Mouse (Mus musculus) CH12.LX (cell line): ENCODE measurements around the gene Zc3hc1. TPM values are rescaled to one million over a fixed set of nuclear protein-coding genes. Genes with fewer than 3 reads are reported as not detected.
A peak's percentile ranks its signal among the peaks of the same experiment; 100 is the strongest.

Experiments
- DNase-seq: peaks from one replicate; pipeline ENCODE4 v3.0.0-alpha.2; 2013; ENCODE audit errors: extremely low read depth
- H3K27ac ChIP-seq: 2 replicates; pipeline ENCODE4 v1.5.1; 2012; ENCODE audit warnings: low read depth, mild to moderate bottlenecking, control low read depth, moderate library complexity; ENCODE audit not compliant: insufficient read depth
- H3K27me3 ChIP-seq: replicated peaks from 2 replicates; pipeline ENCODE3; 2012; ENCODE audit warnings: inconsistent platforms
- H3K36me3 ChIP-seq, 2 experiments: replicated peaks in 1 of 2; 2 replicates each; pipeline versions ENCODE3 to v1.6.1; 2012; ENCODE audit warnings: inconsistent platforms in 1 of 2, low read length in 1 of 2, mild to moderate bottlenecking in 1 of 2, mixed read lengths in 1 of 2, moderate library complexity in 1 of 2; ENCODE audit not compliant: control insufficient read depth in 1 of 2, insufficient read depth in 1 of 2
- H3K4me1 ChIP-seq, 2 experiments: 2 replicates each; pipeline ENCODE4 v1.6.1; 2012; ENCODE audit warnings: inconsistent platforms in 1 of 2, moderate library complexity in 1 of 2; ENCODE audit not compliant: insufficient read depth in 2 of 2, control insufficient read depth in 1 of 2
- H3K4me2 ChIP-seq: 2 replicates; pipeline ENCODE4 v1.6.1; 2012; ENCODE audit warnings: low read depth, mild to moderate bottlenecking, control low read depth; ENCODE audit not compliant: poor library complexity, insufficient read depth, severe bottlenecking
- H3K4me3 ChIP-seq, 3 experiments: fragments of 150-350 bp in 1 of 3; sonication (generic) in 1 of 3; replicated peaks in 1 of 3; 2 replicates each; pipeline versions ENCODE3 to v1.5.1; 2011 to 2012; ENCODE audit warnings: low read depth in 2 of 3, low read length in 2 of 3, mild to moderate bottlenecking in 2 of 3, moderate library complexity in 2 of 3, control low read depth in 1 of 3, improper control_type of control experiment in 1 of 3, inconsistent platforms in 1 of 3, mixed read lengths in 1 of 3; ENCODE audit not compliant: poor library complexity in 1 of 3
- H3K79me2 ChIP-seq: replicated peaks from 2 replicates; pipeline ENCODE4 v1.6.1; 2012; ENCODE audit warnings: mild to moderate bottlenecking, moderate library complexity; ENCODE audit not compliant: control insufficient read depth, poor library complexity, insufficient read depth, severe bottlenecking; ENCODE audit errors: extremely low read depth
- H3K9ac ChIP-seq: 2 replicates; pipeline ENCODE4 v1.6.1; 2012; ENCODE audit warnings: low read depth, mild to moderate bottlenecking, control low read depth, moderate library complexity; ENCODE audit not compliant: insufficient read depth
- H3K9me3 ChIP-seq: replicated peaks from 2 replicates; pipeline ENCODE3; 2012; ENCODE audit warnings: low read length, inconsistent platforms, mixed read lengths
- CHD2 ChIP-seq: IDR thresholded peaks from 2 replicates; pipeline ENCODE4 v1.6.1; 2011; ENCODE audit warnings: low read length, improper control_type of control experiment
- EP300 ChIP-seq: IDR thresholded peaks from 2 replicates; pipeline ENCODE4 v1.6.1; 2011; ENCODE audit warnings: low read length, improper control_type of control experiment
- GABPA ChIP-seq: IDR thresholded peaks from 2 replicates; pipeline ENCODE4 v1.6.1; 2012; ENCODE audit warnings: low read depth, low read length, improper control_type of control experiment, inconsistent platforms; ENCODE audit not compliant: insufficient replicate concordance
- JUND ChIP-seq: conservative IDR thresholded peaks from 2 replicates; pipeline ENCODE4 v1.6.1; 2011; ENCODE audit warnings: low read depth, low read length, improper control_type of control experiment
- MAZ ChIP-seq: IDR thresholded peaks from 2 replicates; pipeline ENCODE4 v1.6.1; 2012; ENCODE audit warnings: low read depth, mild to moderate bottlenecking, inconsistent platforms, low read length, improper control_type of control experiment, moderate library complexity
- MYC ChIP-seq: IDR thresholded peaks from 2 replicates; pipeline ENCODE4 v1.6.1; 2011; ENCODE audit warnings: low read depth, mild to moderate bottlenecking, improper control_type of control experiment, low read length
- NELFE ChIP-seq: IDR thresholded peaks from 2 replicates; pipeline ENCODE4 v1.6.1; 2011; ENCODE audit warnings: low read depth, low read length, improper control_type of control experiment
- PAX5 ChIP-seq: IDR thresholded peaks from 2 replicates; pipeline ENCODE4 v1.6.1; 2012; ENCODE audit warnings: low read length, inconsistent platforms, mixed read lengths
- POLR2A ChIP-seq: IDR thresholded peaks from 2 replicates; pipeline ENCODE4 v1.6.1; 2011; ENCODE audit warnings: low read depth, mild to moderate bottlenecking, improper control_type of control experiment, low read length
- TBP ChIP-seq: conservative IDR thresholded peaks from 2 replicates; pipeline ENCODE4 v1.6.1; 2011; ENCODE audit warnings: low read depth, low read length, improper control_type of control experiment
- USF2 ChIP-seq: conservative IDR thresholded peaks from 2 replicates; pipeline ENCODE4 v1.6.1; 2011; ENCODE audit warnings: low read depth, low read length, improper control_type of control experiment
- ZC3H11A ChIP-seq: IDR thresholded peaks from 2 replicates; pipeline ENCODE4 v1.6.1; 2012; ENCODE audit warnings: low read depth, mild to moderate bottlenecking, inconsistent platforms, low read length, improper control_type of control experiment
- ZKSCAN1 ChIP-seq: IDR thresholded peaks from 2 replicates; pipeline ENCODE4 v1.6.1; 2012; ENCODE audit warnings: low read depth, inconsistent platforms, low read length, improper control_type of control experiment, borderline replicate concordance
- ZNF384 ChIP-seq: IDR thresholded peaks from 2 replicates; pipeline ENCODE4 v1.6.1; 2012; ENCODE audit warnings: low read depth, low read length, improper control_type of control experiment, inconsistent platforms
- dilution Hi-C: fragments of 300-500 bp; cut with MboI; formaldehyde crosslinking; loops from 2 replicates; pipeline ENCODE4 v1.14.3; 2020; ENCODE audit warnings: low sequenced_read_pairs; ENCODE audit not compliant: extremely low pct_unique_long_range_greater_than_20kb, extremely low pct_ligation_motif_present
- in situ Hi-C: fragments of 300-500 bp; cut with MboI; formaldehyde crosslinking; loops from 3 replicates; pipeline ENCODE4 v1.14.3; 2019; ENCODE audit warnings: low sequenced_read_pairs, low pct_ligation_motif_present, low pct_unique_long_range_greater_than_20kb, mixed read lengths
- polyA plus RNA-seq: library from polyadenylated mRNA; unstranded; fragments of >175 nt; gene quantifications from 2 replicates; pipeline ENCODE4 v1.2.1, GENCODE M21; 2012; ENCODE audit warnings: low read depth; ENCODE audit not compliant: insufficient read length
- total RNA-seq, 2 experiments: library from RNA; depleted of rRNA; stranded (reverse); fragments of 300-350 nt in 1 of 2; fragments of >200 nt in 1 of 2; gene quantifications; 2 replicates each; pipeline ENCODE4 v1.2.3; 2012 to 2014

The Zc3hc1 gene
- total and polyA plus RNA-seq, 3 experiments, result 59.5 to 89.5 (median 80.2) TPM

DNA sequence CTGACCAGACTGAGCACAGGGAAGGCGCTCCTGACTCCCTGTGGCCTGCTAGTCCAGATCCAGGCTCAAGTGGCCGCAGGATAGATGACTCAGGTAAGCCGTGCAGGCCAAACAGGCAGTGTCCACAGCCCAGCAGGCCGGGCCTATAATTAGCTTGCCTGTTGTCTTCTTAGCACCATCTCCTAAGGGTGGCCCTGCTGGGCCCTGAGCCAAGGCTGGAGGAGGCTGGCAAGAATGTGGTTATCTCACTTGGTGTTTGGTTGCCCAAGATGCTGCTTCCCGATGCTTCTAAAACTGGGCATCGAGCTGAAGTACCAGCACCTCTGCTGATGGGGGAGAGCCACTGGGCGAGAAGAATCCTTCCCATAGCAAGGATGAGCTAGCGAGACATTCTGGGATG lies 35.1 kb downstream of the Zc3hc1 start:
- Histone ChIP-seq H3K4me1 (peaks cover 0 to 49% of the 10 kb centered on the region in 2 experiments; a peak in 2 of 4 replicates), H3K27ac (no peak overlapping the region), H3K4me3 (no peak overlapping the region), H3K9me3 (no peaks in the 10 kb centered on the region), H3K79me2 (no peaks in the 10 kb centered on the region), H3K9ac (no peak overlapping the region), H3K27me3 (no peaks in the 10 kb centered on the region), H3K4me2 (no peak overlapping the region), H3K36me3 (peaks cover 3 to 10% of the 10 kb centered on the region in 2 experiments)
- TF ChIP-seq GABPA (no peak), ZKSCAN1 (no peak), MAZ (no peak), CHD2 (no peak), POLR2A (no peak), JUND (no peak), ZC3H11A (no peak), EP300 (no peak), ZNF384 (no peak), PAX5 (no peak)
- dilution Hi-C loops (no loop called here), in situ Hi-C loops (loop anchor here (5.0 to 10.0 kb wide), 2 partner anchors 148 to 261 kb away; no protein-coding TSS in a partner anchor)
- DNase-seq, result no peak

DNA sequence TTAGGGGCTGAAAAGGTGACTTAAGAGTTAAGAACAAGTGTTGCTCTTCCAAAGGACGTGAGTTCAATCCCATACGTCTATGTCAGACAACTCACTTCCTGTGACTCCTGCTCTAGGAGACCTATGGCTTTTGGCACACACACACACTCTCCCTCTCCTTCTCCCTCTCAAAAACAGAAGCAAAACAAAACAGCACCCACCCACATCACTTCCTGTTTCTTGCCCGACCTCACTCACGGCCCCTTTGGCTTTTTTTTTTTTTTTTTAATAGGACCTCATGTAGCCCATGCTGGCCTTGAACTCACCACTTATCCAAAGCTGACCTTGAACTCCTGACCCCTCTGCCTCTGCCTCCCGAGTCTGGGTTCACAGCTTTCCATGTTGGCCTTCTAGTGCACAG lies 36.1 kb downstream of the Zc3hc1 start:
- Histone ChIP-seq H3K27me3 (no peaks in the 10 kb centered on the region), H3K27ac (no peak overlapping the region), H3K4me3 (no peak overlapping the region), H3K9ac (no peak overlapping the region), H3K79me2 (no peaks in the 10 kb centered on the region), H3K36me3 (peaks cover 3 to 10% of the 10 kb centered on the region in 2 experiments), H3K9me3 (no peaks in the 10 kb centered on the region), H3K4me2 (no peak overlapping the region), H3K4me1 (peaks cover 0 to 43% of the 10 kb centered on the region in 2 experiments; a peak in 2 of 4 replicates)
- TF ChIP-seq MYC, result no peak
- TF ChIP-seq ZNF384, result peak; percentile 82
- no peak for DNase-seq
- dilution Hi-C loops, result no loop called here
- in situ Hi-C loops, result loop anchor here (5.0 to 10.0 kb wide), 2 partner anchors 147 to 260 kb away; no protein-coding TSS in a partner anchor

DNA sequence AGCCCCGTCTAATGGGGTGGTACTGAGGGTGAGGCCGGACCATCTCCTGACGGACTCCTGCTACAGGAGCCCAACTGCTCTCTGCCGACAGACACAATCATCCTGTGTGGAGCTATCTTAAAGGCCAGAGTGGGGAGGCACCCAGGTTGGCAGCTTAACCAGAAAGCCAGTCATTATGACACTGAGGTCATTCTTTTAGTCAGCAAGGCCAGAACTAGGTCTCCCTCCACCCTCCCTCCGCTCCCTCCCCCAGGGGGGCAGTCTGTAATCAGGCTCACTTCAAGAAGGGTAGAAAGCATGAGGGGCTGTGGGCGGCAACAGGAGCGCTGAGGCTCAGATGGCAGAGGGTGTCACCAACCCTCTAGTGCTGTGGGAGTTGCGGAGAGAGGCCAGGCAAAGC lies 37.2 kb downstream of the Zc3hc1 start:
- H3K4me1 ChIP-seq, result peaks cover 0 to 35% of the 10 kb centered on the region in 2 experiments; a peak in 2 of 4 replicates
- H3K36me3 ChIP-seq, result peaks cover 0 to 7% of the 10 kb centered on the region in 2 experiments
- no peaks in the 10 kb centered on the region for H3K79me2 ChIP-seq
- H3K27me3 ChIP-seq, result no peaks in the 10 kb centered on the region
- no peak overlapping the region for H3K27ac ChIP-seq
- no peak overlapping the region for H3K4me2 ChIP-seq
- no peak for DNase-seq
- no peak overlapping the region for H3K9ac ChIP-seq
- TF ChIP-seq ZKSCAN1, result no peak
- no peak for TF ChIP-seq GABPA
- no peak for TF ChIP-seq TBP
- no peak for TF ChIP-seq USF2
- no peak for TF ChIP-seq NELFE
- no peak overlapping the region for H3K4me3 ChIP-seq
- no peaks in the 10 kb centered on the region for H3K9me3 ChIP-seq
- in situ Hi-C loops (loop anchor here (10.0 kb wide), 1 partner anchor 259 kb away; no protein-coding TSS in a partner anchor), dilution Hi-C loops (no loop called here)
